Mouse (Mus musculus): Measurements from ENCODE around the gene Plekhm1. TPM values are rescaled to one million over a fixed set of nuclear protein-coding genes. Genes with fewer than 3 reads are reported as not detected.

Gene Plekhm1
- polyA plus RNA-seq, 1 experiment from 2014 or later = 11.6 TPM

DNA sequence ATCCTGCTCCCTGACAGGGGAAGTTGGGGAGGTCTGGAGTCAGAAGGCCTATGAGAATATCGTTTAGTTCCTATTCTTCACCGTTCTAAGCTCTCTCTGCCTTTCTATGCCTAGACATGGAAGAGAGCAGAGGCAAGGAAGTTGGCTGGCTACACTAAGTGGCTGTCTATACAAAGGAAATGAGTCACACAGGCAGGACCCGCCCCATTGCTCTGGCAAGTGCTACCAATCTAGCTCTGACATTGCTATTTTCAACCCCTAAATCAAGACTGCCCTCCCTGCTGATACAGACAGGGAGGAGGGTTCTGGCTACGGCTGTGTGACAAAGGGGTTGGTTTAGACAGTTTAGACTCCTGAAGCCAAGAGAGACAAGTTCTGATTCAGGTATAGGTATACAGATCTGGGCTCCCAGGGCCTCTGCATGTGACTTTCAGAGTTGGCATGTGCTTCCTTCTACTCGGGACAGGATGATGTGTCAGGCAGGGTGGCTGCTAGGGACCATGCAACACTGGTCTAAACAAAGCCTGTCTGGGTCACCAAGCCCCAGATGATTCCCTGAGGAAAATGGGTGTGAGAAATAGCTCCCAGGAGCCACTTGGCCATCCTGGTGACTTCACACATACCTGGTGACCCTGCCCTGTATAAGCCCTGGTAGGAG lies 30.4 kb downstream of the Plekhm1 start:
- no peak overlapping the region for H3K9ac ChIP-seq (replicated peaks; ENCODE audit: low read length)
- no peak for ATAC-seq (ENCODE audit: low FRiP score, low TSS enrichment)
- no peaks in the 10 kb centered on the region for H3K9me3 ChIP-seq (ENCODE audit: control insufficient read depth, low read length)
- H3K4me3 ChIP-seq (replicated peaks; ENCODE audit: low read depth, low read length) = no peak overlapping the region
- peaks cover 39% of the 10 kb centered on the region for H3K36me3 ChIP-seq (ENCODE audit: control insufficient read depth, insufficient read depth, low read length)
- 83% methylated on average over 5 of the region's 5 CpGs for WGBS
- DNase-seq = no peak
- no peaks in the 10 kb centered on the region for H3K4me1 ChIP-seq (ENCODE audit: control insufficient read depth, insufficient read depth, low read length)
- no peak overlapping the region for H3K4me2 ChIP-seq (ENCODE audit: low read length)
- no peaks in the 10 kb centered on the region for H3K27me3 ChIP-seq (ENCODE audit: control insufficient read depth, insufficient read depth, low read length)
- no peak overlapping the region for H3K27ac ChIP-seq (replicated peaks; ENCODE audit: low read depth, low read length)

DNA sequence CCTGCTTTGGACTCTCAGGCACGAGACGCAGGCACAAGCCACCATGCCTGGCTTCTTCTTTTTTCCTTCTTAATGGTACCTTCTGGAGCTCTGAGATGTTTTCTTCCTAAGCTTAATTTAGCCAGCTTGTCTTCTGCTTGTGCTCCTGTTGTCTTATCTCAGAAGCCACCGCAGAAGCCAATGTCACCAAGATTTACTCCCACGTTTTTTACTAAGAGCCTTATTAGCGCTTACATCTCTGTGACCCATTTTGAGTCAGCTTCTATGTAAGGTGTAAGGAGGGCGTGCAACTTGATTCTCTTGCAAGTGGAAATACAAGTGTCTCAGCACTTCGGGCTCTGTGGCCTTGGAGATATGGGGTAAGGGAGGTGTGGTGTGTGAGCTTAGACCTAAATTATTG lies 31.0 kb downstream of the Plekhm1 start:
- Histone ChIP-seq H3K4me2 (ENCODE audit: low read length) (no peak overlapping the region), H3K4me3 (replicated peaks; ENCODE audit: low read depth, low read length) (no peak overlapping the region), H3K27me3 (ENCODE audit: control insufficient read depth, insufficient read depth, low read length) (no peaks in the 10 kb centered on the region), H3K36me3 (ENCODE audit: control insufficient read depth, insufficient read depth, low read length) (peaks cover 39% of the 10 kb centered on the region), H3K27ac (replicated peaks; ENCODE audit: low read depth, low read length) (no peak overlapping the region), H3K9ac (replicated peaks; ENCODE audit: low read length) (no peak overlapping the region), H3K4me1 (ENCODE audit: control insufficient read depth, insufficient read depth, low read length) (no peaks in the 10 kb centered on the region), H3K9me3 (ENCODE audit: control insufficient read depth, low read length) (no peaks in the 10 kb centered on the region)
- no peak for ATAC-seq (ENCODE audit: low FRiP score, low TSS enrichment)
- 95% methylated on average over 7 of the region's 7 CpGs for WGBS
- DNase-seq = no peak

DNA sequence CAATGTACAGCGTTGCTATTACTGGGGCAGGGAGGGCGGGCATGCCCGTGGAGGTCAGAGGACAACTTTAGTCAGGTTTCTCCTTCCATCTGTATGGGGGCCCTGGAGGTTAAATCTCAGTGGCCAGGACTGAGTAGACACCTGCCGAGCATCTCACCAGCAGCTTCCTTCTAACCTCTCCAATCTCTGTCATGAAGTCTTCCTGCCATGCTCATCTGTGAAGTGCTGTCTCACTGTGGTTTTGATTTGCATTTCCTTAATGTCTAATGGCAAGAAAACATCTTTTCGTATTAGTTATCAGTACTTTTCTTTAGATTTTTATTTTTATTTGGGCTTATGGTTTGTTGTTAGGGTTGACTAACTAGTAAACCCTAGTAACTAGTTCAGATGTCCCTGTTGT lies 32.0 kb downstream of the Plekhm1 start:
- Histone ChIP-seq H3K4me2 (ENCODE audit: low read length) (no peak overlapping the region), H3K9me3 (ENCODE audit: control insufficient read depth, low read length) (no peaks in the 10 kb centered on the region), H3K4me3 (replicated peaks; ENCODE audit: low read depth, low read length) (no peak overlapping the region), H3K27ac (replicated peaks; ENCODE audit: low read depth, low read length) (no peak overlapping the region), H3K9ac (replicated peaks; ENCODE audit: low read length) (no peak overlapping the region), H3K27me3 (ENCODE audit: control insufficient read depth, insufficient read depth, low read length) (no peaks in the 10 kb centered on the region), H3K4me1 (ENCODE audit: control insufficient read depth, insufficient read depth, low read length) (no peaks in the 10 kb centered on the region), H3K36me3 (ENCODE audit: control insufficient read depth, insufficient read depth, low read length) (peaks cover 45% of the 10 kb centered on the region)
- no peak for ATAC-seq (ENCODE audit: low FRiP score, low TSS enrichment)
- no peak for DNase-seq
- 94% methylated on average over 5 of the region's 5 CpGs for WGBS

DNA sequence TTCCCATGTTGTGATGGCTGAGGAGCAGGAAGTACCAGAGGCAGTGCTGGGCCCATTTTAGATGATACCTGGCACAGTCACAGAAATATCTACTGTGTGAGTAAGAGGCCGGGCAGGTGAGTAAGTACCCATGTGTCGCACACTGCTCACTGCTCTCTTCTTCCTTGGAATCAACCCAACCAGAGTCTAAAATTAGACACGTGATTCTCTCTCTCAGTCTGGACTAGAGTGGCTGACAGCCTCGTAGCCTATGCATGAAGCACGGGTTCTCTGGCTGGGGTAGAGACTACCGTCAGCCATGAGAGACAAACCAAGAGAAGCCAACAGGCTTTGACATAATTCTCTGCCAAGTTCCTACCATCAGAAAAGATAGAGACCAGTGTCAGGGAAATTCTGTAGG lies 34.1 kb downstream of the Plekhm1 start:
- Histone ChIP-seq H3K4me3 (replicated peaks; ENCODE audit: low read depth, low read length) (no peak overlapping the region), H3K4me1 (ENCODE audit: control insufficient read depth, insufficient read depth, low read length) (no peaks in the 10 kb centered on the region), H3K4me2 (ENCODE audit: low read length) (no peak overlapping the region), H3K27me3 (ENCODE audit: control insufficient read depth, insufficient read depth, low read length) (no peaks in the 10 kb centered on the region), H3K9ac (replicated peaks; ENCODE audit: low read length) (no peak overlapping the region), H3K27ac (replicated peaks; ENCODE audit: low read depth, low read length) (no peak overlapping the region), H3K9me3 (ENCODE audit: control insufficient read depth, low read length) (no peaks in the 10 kb centered on the region), H3K36me3 (ENCODE audit: control insufficient read depth, insufficient read depth, low read length) (peaks cover 57% of the 10 kb centered on the region)
- no peak for DNase-seq
- no peak for ATAC-seq (ENCODE audit: low FRiP score, low TSS enrichment)
- WGBS = 96% methylated on average over 6 of the region's 6 CpGs

DNA sequence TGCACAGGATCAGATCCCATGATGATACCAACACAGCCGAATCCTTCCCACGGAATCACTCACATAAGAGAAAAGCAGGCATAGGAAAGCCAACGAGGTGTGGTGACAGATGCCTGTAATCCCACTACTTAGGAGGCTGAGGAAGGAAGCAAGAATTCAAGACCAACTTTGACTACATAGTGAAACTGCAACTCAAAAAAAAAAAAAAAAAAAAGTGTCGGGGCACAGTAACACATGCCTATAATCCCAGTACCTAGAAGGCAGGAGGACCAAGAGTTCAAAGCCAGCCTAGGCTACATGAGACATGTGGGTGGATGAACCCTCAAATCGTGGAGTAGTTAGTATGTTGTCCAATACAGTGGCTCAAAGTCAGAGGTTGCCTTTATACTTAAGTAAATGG lies 36.7 kb downstream of the Plekhm1 start:
- H3K36me3 ChIP-seq (ENCODE audit: control insufficient read depth, insufficient read depth, low read length) = peaks cover 78% of the 10 kb centered on the region

DNA sequence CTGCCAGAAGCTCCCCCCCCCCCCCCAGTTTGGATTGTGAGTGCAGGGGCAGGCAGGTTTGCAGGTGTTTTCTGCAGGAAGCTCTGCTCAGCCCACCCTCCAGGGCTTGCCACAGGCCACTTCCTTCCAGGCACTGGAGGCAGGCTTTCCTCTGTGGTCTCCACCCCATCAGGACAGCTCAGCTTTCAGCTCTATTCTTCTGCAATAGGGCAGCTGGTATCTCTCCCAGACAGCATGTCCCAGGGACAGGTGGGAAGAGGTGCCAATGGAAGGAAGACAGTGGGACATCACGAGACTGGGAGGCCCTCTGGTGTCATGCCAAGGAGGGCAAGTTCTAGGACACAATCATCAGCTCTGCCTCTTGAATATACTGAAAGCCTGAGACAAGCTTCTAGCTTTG lies 37.2 kb downstream of the Plekhm1 start:
- H3K27ac ChIP-seq (replicated peaks; ENCODE audit: low read depth, low read length) = no peak overlapping the region
- no peaks in the 10 kb centered on the region for H3K4me1 ChIP-seq (ENCODE audit: control insufficient read depth, insufficient read depth, low read length)
- no peaks in the 10 kb centered on the region for H3K9me3 ChIP-seq (ENCODE audit: control insufficient read depth, low read length)
- no peak for DNase-seq
- no peak for ATAC-seq (ENCODE audit: low FRiP score, low TSS enrichment)
- H3K9ac ChIP-seq (replicated peaks; ENCODE audit: low read length) = no peak overlapping the region
- H3K27me3 ChIP-seq (ENCODE audit: control insufficient read depth, insufficient read depth, low read length) = no peaks in the 10 kb centered on the region
- H3K4me3 ChIP-seq (replicated peaks; ENCODE audit: low read depth, low read length) = no peak overlapping the region
- H3K4me2 ChIP-seq (ENCODE audit: low read length) = no peak overlapping the region
- H3K36me3 ChIP-seq (ENCODE audit: control insufficient read depth, insufficient read depth, low read length) = peaks cover 83% of the 10 kb centered on the region
- 96% methylated on average over 1 of the region's 1 CpGs for WGBS

More for the DNA sequence above, 36.7 kb downstream of the Plekhm1 start:
- H3K9ac ChIP-seq (replicated peaks; ENCODE audit: low read length) = no peak overlapping the region
- H3K9me3 ChIP-seq (ENCODE audit: control insufficient read depth, low read length) = no peaks in the 10 kb centered on the region
- 88% methylated on average over 5 of the region's 5 CpGs for WGBS
- no peak overlapping the region for H3K27ac ChIP-seq (replicated peaks; ENCODE audit: low read depth, low read length)
- no peaks in the 10 kb centered on the region for H3K4me1 ChIP-seq (ENCODE audit: control insufficient read depth, insufficient read depth, low read length)
- no peak overlapping the region for H3K4me2 ChIP-seq (ENCODE audit: low read length)
- no peak for ATAC-seq (ENCODE audit: low FRiP score, low TSS enrichment)
- no peaks in the 10 kb centered on the region for H3K27me3 ChIP-seq (ENCODE audit: control insufficient read depth, insufficient read depth, low read length)
- H3K4me3 ChIP-seq (replicated peaks; ENCODE audit: low read depth, low read length) = no peak overlapping the region
- no peak for DNase-seq

DNA sequence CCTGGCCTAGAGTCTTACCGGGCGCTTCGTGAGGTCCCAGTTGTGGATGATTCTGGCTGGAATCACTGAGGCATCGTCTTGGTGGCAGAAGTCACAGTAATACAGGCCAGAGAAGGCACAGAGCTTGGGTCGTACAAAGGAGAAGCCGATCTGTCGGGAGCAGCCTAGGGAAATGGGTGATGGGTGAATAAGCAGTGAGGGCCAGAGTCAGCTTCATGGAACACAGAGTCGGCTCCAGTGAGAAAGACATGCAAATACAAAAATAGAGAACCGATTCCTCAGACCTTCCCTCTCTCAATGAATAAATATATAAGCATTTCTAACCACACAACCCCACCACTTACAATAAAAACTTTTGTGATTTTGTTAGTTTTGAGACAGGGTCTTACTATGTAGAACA lies 38.6 kb downstream of the Plekhm1 start:
- 95% methylated on average over 9 of the region's 9 CpGs for WGBS
- Histone ChIP-seq H3K27ac (replicated peaks; ENCODE audit: low read depth, low read length) (no peak overlapping the region), H3K36me3 (ENCODE audit: control insufficient read depth, insufficient read depth, low read length) (peaks cover 88% of the 10 kb centered on the region), H3K4me1 (ENCODE audit: control insufficient read depth, insufficient read depth, low read length) (no peaks in the 10 kb centered on the region), H3K9me3 (ENCODE audit: control insufficient read depth, low read length) (no peaks in the 10 kb centered on the region), H3K9ac (replicated peaks; ENCODE audit: low read length) (no peak overlapping the region), H3K4me3 (replicated peaks; ENCODE audit: low read depth, low read length) (no peak overlapping the region), H3K4me2 (ENCODE audit: low read length) (no peak overlapping the region), H3K27me3 (ENCODE audit: control insufficient read depth, insufficient read depth, low read length) (no peaks in the 10 kb centered on the region)
- ATAC-seq (ENCODE audit: low FRiP score, low TSS enrichment) (no peak), DNase-seq (no peak)

DNA sequence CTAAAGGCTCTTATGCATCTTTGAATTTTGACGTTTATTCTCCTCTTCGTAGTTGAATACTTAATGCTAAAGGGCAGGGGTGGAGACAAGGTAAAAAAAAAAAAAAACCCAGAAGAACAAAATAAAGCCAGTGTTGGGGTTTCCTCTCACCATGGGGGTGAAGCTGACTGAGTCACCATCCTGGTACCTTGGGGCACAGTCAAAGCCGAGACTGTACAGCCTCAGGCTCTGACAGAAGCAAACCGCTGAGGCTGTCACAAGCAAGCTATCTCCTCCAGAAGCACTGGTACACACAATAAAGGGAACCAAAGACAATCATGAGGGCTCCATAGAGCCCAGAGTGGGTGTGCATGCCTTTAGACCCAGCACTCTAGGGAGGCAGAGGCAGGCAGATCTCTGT lies 39.9 kb downstream of the Plekhm1 start:
- no peak for ATAC-seq (ENCODE audit: low FRiP score, low TSS enrichment)
- Histone ChIP-seq H3K27ac (replicated peaks; ENCODE audit: low read depth, low read length) (no peak overlapping the region), H3K36me3 (ENCODE audit: control insufficient read depth, insufficient read depth, low read length) (peaks cover 76% of the 10 kb centered on the region)

DNA sequence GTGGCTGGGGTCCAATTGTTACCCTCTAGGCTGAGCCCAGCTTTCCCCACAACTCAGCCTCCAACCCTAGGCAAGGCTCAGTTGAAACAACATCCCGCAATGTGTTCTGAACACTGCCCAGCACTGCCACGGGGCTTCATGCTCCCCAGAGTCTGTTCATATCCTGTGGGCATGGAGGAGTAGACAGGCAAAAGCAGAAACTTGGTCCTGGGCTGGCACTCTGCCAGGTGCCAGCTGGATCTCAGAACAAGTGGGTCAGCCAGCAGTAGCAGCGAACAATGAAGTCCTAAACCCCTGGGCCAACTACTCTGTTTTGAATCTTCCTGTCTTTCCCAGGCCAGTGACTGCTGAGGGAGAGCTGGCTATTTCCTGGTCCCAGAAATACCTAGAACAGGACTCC lies 40.4 kb downstream of the Plekhm1 start:
- no peak overlapping the region for H3K4me2 ChIP-seq (ENCODE audit: low read length)
- no peak overlapping the region for H3K4me3 ChIP-seq (replicated peaks; ENCODE audit: low read depth, low read length)
- H3K27me3 ChIP-seq (ENCODE audit: control insufficient read depth, insufficient read depth, low read length) = no peaks in the 10 kb centered on the region
- H3K9ac ChIP-seq (replicated peaks; ENCODE audit: low read length) = no peak overlapping the region
- 75% methylated on average over 3 of the region's 3 CpGs for WGBS
- ATAC-seq (ENCODE audit: low FRiP score, low TSS enrichment) (no peak), DNase-seq (peak; percentile 40)
- 0 out of 2 replicates have a peak overlapping the region, but pooled peaks have one; percentile 20 for H3K27ac ChIP-seq (replicated peaks; ENCODE audit: low read depth, low read length)
- H3K36me3 ChIP-seq (ENCODE audit: control insufficient read depth, insufficient read depth, low read length) = peaks cover 76% of the 10 kb centered on the region
- H3K4me1 ChIP-seq (ENCODE audit: control insufficient read depth, insufficient read depth, low read length) = no peaks in the 10 kb centered on the region
- no peaks in the 10 kb centered on the region for H3K9me3 ChIP-seq (ENCODE audit: control insufficient read depth, low read length)

More for the DNA sequence above, 39.9 kb downstream of the Plekhm1 start:
- no peaks in the 10 kb centered on the region for H3K4me1 ChIP-seq (ENCODE audit: control insufficient read depth, insufficient read depth, low read length)
- DNase-seq = no peak
- no peaks in the 10 kb centered on the region for H3K27me3 ChIP-seq (ENCODE audit: control insufficient read depth, insufficient read depth, low read length)
- H3K4me3 ChIP-seq (replicated peaks; ENCODE audit: low read depth, low read length) = no peak overlapping the region
- H3K9ac ChIP-seq (replicated peaks; ENCODE audit: low read length) = no peak overlapping the region
- no peaks in the 10 kb centered on the region for H3K9me3 ChIP-seq (ENCODE audit: control insufficient read depth, low read length)
- H3K4me2 ChIP-seq (ENCODE audit: low read length) = no peak overlapping the region
- WGBS = 94% methylated on average over 4 of the region's 4 CpGs

Data from midbrain, embryonic 14.5 days (tissue).